Mouse (Mus musculus): ENCODE data around the gene Ano6.

GRCm38 (mm10) chr15:95943470-95943869 lies 152.8 kb downstream of the Ano6 start:
- TF ChIP-seq CTCF (IDR thresholded peaks at IDR 0.05; ENCODE audit: extremely low read depth, insufficient read depth, insufficient read length, insufficient replicate concordance) (peak; percentile 70; the same call in 1 of the 2 replicates), POLR2A (IDR thresholded peaks at IDR 0.05; ENCODE audit: low read depth, low read length) (no peak)

Data from spleen, adult 2 months (tissue).